Mouse (Mus musculus) C2C12 (cell line): ENCODE measurements around the gene Itgae.

Experiments used
- CTCF ChIP-seq: IDR thresholded peaks from one replicate; pipeline ENCODE4 v1.5.1; 2011; ENCODE audit not compliant: control insufficient read depth, insufficient read depth, insufficient read length
- FOSL1 ChIP-seq: IDR thresholded peaks from one replicate; pipeline ENCODE4 v1.8.0; 2011; ENCODE audit warnings: mild to moderate bottlenecking, low read length; ENCODE audit not compliant: poor library complexity, insufficient read depth, severe bottlenecking
- MAX ChIP-seq: IDR thresholded peaks from one replicate; pipeline ENCODE4 v1.6.1; 2011; ENCODE audit warnings: mild to moderate bottlenecking, control low read depth
- MYOG ChIP-seq: IDR thresholded peaks from one replicate; pipeline ENCODE4 v1.6.1; 2011; ENCODE audit not compliant: control insufficient read depth, insufficient read length; ENCODE audit errors: extremely low read depth
- USF1 ChIP-seq: IDR thresholded peaks from one replicate; pipeline ENCODE4 v1.6.1; 2011; ENCODE audit warnings: low read depth, mild to moderate bottlenecking, control low read depth, moderate library complexity

DNA sequence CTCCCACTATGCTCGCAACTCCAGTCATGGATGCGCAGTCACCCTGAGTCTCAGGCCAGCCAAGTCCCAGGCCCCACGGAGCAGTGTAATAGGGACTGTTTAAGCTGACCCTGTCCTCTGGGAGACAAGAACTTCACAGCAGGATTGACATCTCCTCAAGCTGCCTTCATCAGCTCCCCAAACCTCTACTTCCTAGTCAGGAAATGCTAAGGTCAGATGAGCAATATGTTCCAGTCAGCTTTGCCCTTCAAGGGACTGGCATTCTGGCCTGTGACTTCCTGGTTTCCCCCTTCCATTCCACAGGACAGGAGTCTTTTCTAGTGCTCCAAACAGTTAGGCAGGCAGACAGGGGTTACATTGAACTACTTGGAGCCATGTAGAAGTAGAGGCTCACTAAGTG is 19.6 kb downstream of the Itgae start:
- TF ChIP-seq MAX (no peak), CTCF (no peak), USF1 (no peak), MYOG (no peak), FOSL1 (no peak)
